Mouse (Mus musculus): Measurements from ENCODE around the gene B3galt4. TPM values are rescaled to one million over a fixed set of nuclear protein-coding genes. Genes with fewer than 3 reads are reported as not detected.

The B3galt4 gene
- total and polyA plus RNA-seq, 3 experiments = 2.2 to 2.9 TPM; not detected in 1

- peaks cover 8% of the 10 kb centered on the region for H3K79me2 ChIP-seq (ENCODE audit: control insufficient read depth, insufficient read depth, low read length, poor library complexity)
- H3K4me1 ChIP-seq (ENCODE audit: control insufficient read depth in 1 of 2, insufficient read depth in 2 of 2, low read length in 2 of 2) = peaks cover 2 to 27% of the 10 kb centered on the region in 2 experiments
- peak overlapping the region; percentile 77 to 81 for H3K4me3 ChIP-seq (ENCODE audit: control insufficient read depth in 1 of 2, insufficient read depth in 1 of 2, low read depth in 2 of 2, low read length in 2 of 2)
- peaks cover 0 to 8% of the 10 kb centered on the region in 2 experiments; a peak in 2 of 4 replicates for H3K36me3 ChIP-seq (ENCODE audit: control insufficient read depth in 1 of 2, insufficient read depth in 2 of 2, low read length in 2 of 2)
- no peaks in the 10 kb centered on the region for H3K27me3 ChIP-seq (ENCODE audit: control insufficient read depth in 1 of 2, insufficient read depth in 2 of 2, low read length in 2 of 2)
- no peaks in the 10 kb centered on the region for H3K9me3 ChIP-seq (replicated peaks; ENCODE audit: insufficient read depth, low read length)
- peak overlapping the region; percentile 66 for H3K27ac ChIP-seq (ENCODE audit: control insufficient read depth, low read depth, low read length)
- peak; percentile 88 for DNase-seq (ENCODE audit: low read depth, low spot score)
- peak overlapping the region; percentile 73 for H3K9ac ChIP-seq (ENCODE audit: control insufficient read depth, low read depth, low read length, poor library complexity, severe bottlenecking)
- TF ChIP-seq ZMIZ1 (IDR thresholded peaks at IDR 0.05; ENCODE audit: low read depth, low read length) (no peak), E2F4 (IDR thresholded peaks at IDR 0.05; ENCODE audit: borderline replicate concordance, low read depth, low read length) (no peak), UBTF (IDR thresholded peaks at IDR 0.05; ENCODE audit: borderline replicate concordance, insufficient read depth, low read depth, low read length) (no peak), MYC (IDR thresholded peaks at IDR 0.05; ENCODE audit: low read depth, low read length) (peak; percentile 64; the same call in 1 of the 2 replicates), JUND (IDR thresholded peaks at IDR 0.05; ENCODE audit: low read depth, low read length) (0 out of 2 replicates have a peak, but pooled peaks have one; percentile 47), USF2 (IDR thresholded peaks at IDR 0.05; ENCODE audit: borderline replicate concordance in 1 of 2, insufficient read depth in 1 of 2, low read depth in 1 of 2, low read length in 2 of 2) (no peak), ZKSCAN1 (IDR thresholded peaks at IDR 0.05; ENCODE audit: low read depth, low read length) (no peak), ELF1 (IDR thresholded peaks at IDR 0.05; ENCODE audit: low read depth, low read length) (no peak), MAFK (IDR thresholded peaks at IDR 0.05; ENCODE audit: borderline replicate concordance, low read depth, low read length) (no peak), EP300 (IDR thresholded peaks at IDR 0.05; ENCODE audit: low read depth in 1 of 2, low read length in 2 of 2) (peak in 1 of 2 experiments; percentile 27; a peak in 1 of 4 replicates), KAT2A (conservative IDR thresholded peaks at IDR 0.05; ENCODE audit: low read depth, low read length) (peak; percentile 38; the same call in 1 of the 2 replicates), RAD21 (IDR thresholded peaks at IDR 0.05; ENCODE audit: low read depth, low read length) (peak; percentile 66), ZNF384 (IDR thresholded peaks at IDR 0.05; ENCODE audit: low read depth, low read length) (peak; percentile 17; the same call in 1 of the 2 replicates), TAL1 (IDR thresholded peaks at IDR 0.05; ENCODE audit: low read length) (no peak), MAX (IDR thresholded peaks at IDR 0.05; ENCODE audit: low read length) (peak; percentile 59; the same call in 1 of the 2 replicates), MAZ (IDR thresholded peaks at IDR 0.05; ENCODE audit: low read depth, low read length) (0 out of 2 replicates have a peak, but pooled peaks have one; percentile 39), GATA1 (IDR thresholded peaks at IDR 0.05; ENCODE audit: low read depth, low read length) (no peak), CTCF (IDR thresholded peaks at IDR 0.05 in 2 of 3, conservative IDR thresholded peaks at IDR 0.05 in 1 of 3; ENCODE audit: control insufficient read depth in 1 of 3, insufficient read depth in 1 of 3, low read depth in 2 of 3, low read length in 3 of 3, poor library complexity in 1 of 3, severe bottlenecking in 1 of 3) (peak; percentile 86 to 90 (median 89)), POLR2AphosphoS2 (IDR thresholded peaks at IDR 0.05; ENCODE audit: low read length) (no peak), BHLHE40 (IDR thresholded peaks at IDR 0.05; ENCODE audit: borderline replicate concordance, low read depth, low read length) (no peak), RCOR1 (IDR thresholded peaks at IDR 0.05; ENCODE audit: low read depth, low read length) (no peak), POLR2AphosphoS5 (IDR thresholded peaks at IDR 0.05; ENCODE audit: borderline replicate concordance, low read depth, low read length) (no peak), TBP (IDR thresholded peaks at IDR 0.05; ENCODE audit: low read depth, low read length) (0 out of 2 replicates have a peak, but pooled peaks have one; percentile 1), SMC3 (IDR thresholded peaks at IDR 0.05; ENCODE audit: low read depth, low read length) (peak; percentile 68), MEF2A (IDR thresholded peaks at IDR 0.05; ENCODE audit: extremely low read depth, insufficient replicate concordance, low read depth, low read length, poor library complexity, severe bottlenecking) (no peak), ETS1 (IDR thresholded peaks at IDR 0.05; ENCODE audit: low read depth, low read length) (peak; percentile 42; the same call in 1 of the 2 replicates), TCF12 (IDR thresholded peaks at IDR 0.05; ENCODE audit: low read depth, low read length) (peak; percentile 24; the same call in 1 of the 2 replicates), HCFC1 (IDR thresholded peaks at IDR 0.05; ENCODE audit: low read depth, low read length) (peak; percentile 48; the same call in 1 of the 2 replicates), SIN3A (IDR thresholded peaks at IDR 0.05; ENCODE audit: low read length) (peak; percentile 82), USF1 (IDR thresholded peaks at IDR 0.05; ENCODE audit: low read depth, low read length) (no peak), CHD2 (IDR thresholded peaks at IDR 0.05; ENCODE audit: low read length) (no peak), POLR2A (IDR thresholded peaks at IDR 0.05; ENCODE audit: control insufficient read depth in 1 of 2, insufficient read depth in 1 of 2, low read depth in 1 of 2, low read length in 2 of 2, poor library complexity in 1 of 2) (no peak), ZC3H11A (IDR thresholded peaks at IDR 0.05; ENCODE audit: low read depth, low read length) (peak; percentile 31), MYB (IDR thresholded peaks at IDR 0.05; ENCODE audit: low read depth, low read length) (no peak), CHD1 (IDR thresholded peaks at IDR 0.05; ENCODE audit: low read depth, low read length) (no peak)
Observed at GRCm38 (mm10) chr17:33920282-33921097, 30.8 kb downstream of the B3galt4 start.
